Mouse (Mus musculus) embryonic facial prominence, embryonic 11.5 days (tissue): Measurements from ENCODE around the gene Exoc4. TPM values are rescaled to one million over a fixed set of nuclear protein-coding genes. Genes with fewer than 3 reads are reported as not detected.

Source experiments
- ATAC-seq: fragments of 200-750 bp; cut with Nextera tagmentation; replicated peaks from 2 replicates; pipeline ENCODE4 v1.8.0; 2017; ENCODE audit warnings: low read depth; ENCODE audit not compliant: insufficient number of reproducible peaks, low FRiP score, low TSS enrichment
- DNase-seq: peaks from one replicate; pipeline ENCODE4 v3.0.0-alpha.2; 2015; ENCODE audit warnings: low spot score
- H3K27ac ChIP-seq: fragments of 300-500 bp; sonication (generic); replicated peaks from 2 replicates; pipeline ENCODE4 v1.5.1; 2014; ENCODE audit warnings: mild to moderate bottlenecking, low read depth, low read length, control low read depth
- H3K27me3 ChIP-seq: fragments of 300-500 bp; sonication (generic); 2 replicates; pipeline ENCODE4 v1.6.1; 2014; ENCODE audit warnings: mild to moderate bottlenecking, low read length, moderate library complexity, mixed read lengths; ENCODE audit not compliant: control insufficient read depth, insufficient read depth
- H3K36me3 ChIP-seq: fragments of 300-500 bp; sonication (generic); replicated peaks from 2 replicates; pipeline ENCODE4 v1.6.1; 2014; ENCODE audit warnings: low read depth, mild to moderate bottlenecking, low read length, moderate library complexity, mixed read lengths; ENCODE audit not compliant: control insufficient read depth, insufficient read depth
- H3K4me1 ChIP-seq: fragments of 300-500 bp; sonication (generic); 2 replicates; pipeline ENCODE4 v1.6.1; 2014; ENCODE audit warnings: low read length, mixed read lengths; ENCODE audit not compliant: control insufficient read depth, insufficient read depth
- H3K4me2 ChIP-seq: fragments of 300-500 bp; sonication (generic); 2 replicates; pipeline ENCODE4 v1.6.1; 2014; ENCODE audit warnings: low read depth, mild to moderate bottlenecking, control low read depth, low read length, moderate library complexity
- H3K4me3 ChIP-seq: fragments of 300-500 bp; sonication (generic); 2 replicates; pipeline ENCODE4 v1.5.1; 2014; ENCODE audit warnings: low read depth, low read length, control low read depth
- H3K9ac ChIP-seq: fragments of 300-500 bp; sonication (generic); replicated peaks from 2 replicates; pipeline ENCODE4 v1.6.1; 2014; ENCODE audit warnings: mild to moderate bottlenecking, control low read depth, low read length
- H3K9me3 ChIP-seq: fragments of 300-500 bp; sonication (generic); replicated peaks from 2 replicates; pipeline ENCODE4 v1.6.1; 2016; ENCODE audit warnings: mild to moderate bottlenecking, low read length, inconsistent platforms, mixed read lengths; ENCODE audit not compliant: control insufficient read depth
- whole genome bisulfite sequencing: fragments of 180-500 bp; shearing (Covaris S2); extraction: QIAGEN DNeasy Blood & Tissue Kit; methylation state at CpG from one replicate; pipeline ENCODE4 v1.1.7; 2014; 5-methylcytosine and 5-hydroxymethylcytosine counted together
- polyA plus RNA-seq: library from polyadenylated mRNA; unstranded; fragments of >200 nt; fragmentation: Nextera tagmentation; extraction: Ambion mirVana; gene quantifications from 2 replicates; pipeline ENCODE4 v1.2.1, GENCODE M21; 2014

Gene Exoc4
- polyA plus RNA-seq, 1 experiment from 2014 or later: 24.8 TPM

DNA sequence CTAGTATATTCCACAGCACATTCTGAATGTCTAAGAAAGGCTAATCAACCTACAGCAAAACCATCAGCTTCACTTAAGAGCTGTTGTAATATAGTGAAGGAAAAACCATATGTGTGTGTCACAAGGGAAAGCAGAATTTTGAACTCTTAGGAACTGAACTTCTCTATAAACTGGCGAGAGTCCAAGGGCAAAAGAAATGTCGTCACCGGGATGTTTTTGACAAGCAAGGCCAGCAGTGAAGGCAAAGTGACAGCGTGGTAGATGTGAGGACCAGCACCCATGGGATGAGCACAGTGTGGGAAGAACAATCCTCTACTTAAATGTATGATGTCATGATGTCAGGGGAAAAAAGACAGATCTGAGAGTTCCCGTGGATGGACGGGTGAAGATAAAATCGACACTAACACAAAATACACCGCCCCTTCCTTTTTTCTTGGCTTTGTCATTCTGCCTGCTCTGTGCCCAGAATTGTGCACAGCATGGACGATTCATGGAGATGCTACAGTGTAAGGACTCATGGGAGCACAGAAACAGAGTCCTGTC lies 635.3 kb downstream of the Exoc4 start:
- no peak overlapping the region for H3K9ac ChIP-seq
- no peaks in the 10 kb centered on the region; the same call in 1 of the 2 replicates for H3K4me1 ChIP-seq
- DNase-seq (no peak), ATAC-seq (no peak)
- no peaks in the 10 kb centered on the region for H3K9me3 ChIP-seq
- H3K27me3 ChIP-seq: no peaks in the 10 kb centered on the region
- no peak overlapping the region for H3K4me3 ChIP-seq
- H3K4me2 ChIP-seq: no peak overlapping the region
- WGBS: 86% methylated on average over 9 of the region's 9 CpGs
- no peak overlapping the region for H3K27ac ChIP-seq
- no peaks in the 10 kb centered on the region for H3K36me3 ChIP-seq

DNA sequence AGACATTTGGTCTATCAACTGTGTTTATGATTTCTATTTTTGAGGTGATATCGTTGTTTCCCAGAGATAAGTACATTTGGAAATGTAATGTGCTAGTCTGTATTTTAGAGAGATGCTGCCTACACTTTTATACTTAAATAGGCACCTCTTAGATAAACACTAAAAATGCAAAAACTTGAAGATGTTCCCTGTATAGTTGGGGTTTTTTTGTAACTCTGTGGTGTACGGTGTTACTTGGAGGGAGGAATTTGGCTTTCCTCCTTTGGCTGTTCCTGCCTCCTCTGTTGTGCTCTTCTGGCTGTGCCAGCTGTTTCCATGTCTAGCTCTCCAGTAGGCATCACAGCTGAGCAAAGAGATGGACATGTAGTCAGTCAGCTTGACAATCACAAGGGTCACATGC lies 638.1 kb downstream of the Exoc4 start:
- no peak overlapping the region for H3K27ac ChIP-seq
- H3K27me3 ChIP-seq: no peaks in the 10 kb centered on the region
- no peak overlapping the region for H3K4me3 ChIP-seq
- H3K36me3 ChIP-seq: no peaks in the 10 kb centered on the region
- ATAC-seq: no peak
- H3K9me3 ChIP-seq: no peaks in the 10 kb centered on the region
- H3K4me1 ChIP-seq: no peaks in the 10 kb centered on the region; the same call in 1 of the 2 replicates
- no peak for DNase-seq
- WGBS: 90% methylated on average over 2 of the region's 2 CpGs
- H3K4me2 ChIP-seq: no peak overlapping the region
- no peak overlapping the region for H3K9ac ChIP-seq

DNA sequence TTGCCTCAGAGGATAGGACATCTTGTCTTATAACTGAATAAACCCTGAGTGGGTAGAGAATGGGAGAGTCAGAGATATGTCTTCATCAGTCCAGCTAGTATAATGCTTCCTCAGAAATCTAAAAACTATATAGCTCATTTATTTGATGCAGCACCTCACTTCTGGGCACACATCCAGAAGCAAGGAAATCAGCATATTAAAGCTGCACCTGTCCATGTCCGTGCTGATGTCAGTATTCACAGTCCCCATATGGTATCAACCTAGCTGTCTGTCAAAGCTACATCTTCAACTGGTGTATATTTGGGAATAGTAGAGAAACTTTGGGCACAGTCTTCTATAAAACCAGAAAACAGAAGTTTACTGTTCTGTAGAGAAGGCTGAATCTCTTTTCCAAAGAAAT lies 642.0 kb downstream of the Exoc4 start:
- Histone ChIP-seq H3K9me3 (no peaks in the 10 kb centered on the region), H3K27ac (no peak overlapping the region), H3K4me1 (no peaks in the 10 kb centered on the region), H3K9ac (no peak overlapping the region), H3K27me3 (no peaks in the 10 kb centered on the region), H3K4me2 (no peak overlapping the region), H3K4me3 (no peak overlapping the region), H3K36me3 (no peaks in the 10 kb centered on the region)
- 84% methylated on average over 1 of the region's 1 CpGs for WGBS
- ATAC-seq (no peak), DNase-seq (no peak)

DNA sequence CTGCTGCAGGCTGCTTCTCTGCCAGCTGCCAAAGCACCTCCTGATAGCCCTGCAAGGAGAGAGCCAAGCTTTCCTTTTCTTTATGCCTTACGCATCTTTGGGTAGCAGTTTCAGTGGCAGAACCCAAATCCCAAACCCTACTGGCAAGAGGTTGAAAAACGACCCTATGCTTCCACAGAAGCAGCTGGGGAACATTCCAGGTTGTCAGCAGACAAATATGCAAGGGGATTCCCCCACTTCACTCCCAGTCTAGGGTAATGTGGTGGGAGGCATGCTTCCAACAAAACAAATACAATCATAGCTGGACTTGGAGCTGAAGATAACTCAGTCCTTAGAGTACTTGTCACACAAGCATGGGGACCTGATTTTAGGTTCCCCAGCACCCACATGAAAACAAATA lies 643.3 kb downstream of the Exoc4 start:
- H3K4me3 ChIP-seq: no peak overlapping the region
- ATAC-seq (no peak), DNase-seq (no peak)
- H3K27me3 ChIP-seq: no peaks in the 10 kb centered on the region
- no peak overlapping the region for H3K4me2 ChIP-seq
- no peak overlapping the region for H3K9ac ChIP-seq
- no peaks in the 10 kb centered on the region for H3K36me3 ChIP-seq
- H3K9me3 ChIP-seq: no peaks in the 10 kb centered on the region
- H3K27ac ChIP-seq: no peak overlapping the region
- H3K4me1 ChIP-seq: no peaks in the 10 kb centered on the region
- WGBS: 61% methylated on average over 2 of the region's 2 CpGs

DNA sequence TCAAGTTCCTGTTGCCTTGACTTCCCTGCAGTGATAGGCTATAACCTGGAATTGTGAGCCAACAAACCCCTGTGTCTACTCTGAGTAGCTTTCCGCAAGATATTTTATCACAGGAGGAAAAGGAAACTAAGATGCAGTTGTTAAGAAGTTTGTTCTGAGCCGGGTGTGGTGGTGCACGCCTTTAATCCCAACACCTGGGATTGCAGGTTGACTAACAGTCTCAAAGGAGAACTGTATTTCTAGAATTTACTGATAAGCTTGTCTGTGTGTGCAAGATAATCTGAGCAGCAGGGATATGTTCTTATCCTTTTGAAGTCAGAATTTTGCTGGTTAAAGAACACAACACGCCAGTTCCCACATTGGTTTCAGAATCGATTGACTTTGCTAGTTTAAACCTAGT lies 651.1 kb downstream of the Exoc4 start:
- H3K4me2 ChIP-seq: no peak overlapping the region
- no peak overlapping the region for H3K27ac ChIP-seq
- ATAC-seq: no peak
- no peaks in the 10 kb centered on the region for H3K9me3 ChIP-seq
- DNase-seq: no peak
- 92% methylated on average over 5 of the region's 5 CpGs for WGBS
- H3K36me3 ChIP-seq: no peaks in the 10 kb centered on the region
- no peaks in the 10 kb centered on the region for H3K27me3 ChIP-seq
- H3K9ac ChIP-seq: no peak overlapping the region
- no peaks in the 10 kb centered on the region for H3K4me1 ChIP-seq
- H3K4me3 ChIP-seq: no peak overlapping the region

DNA sequence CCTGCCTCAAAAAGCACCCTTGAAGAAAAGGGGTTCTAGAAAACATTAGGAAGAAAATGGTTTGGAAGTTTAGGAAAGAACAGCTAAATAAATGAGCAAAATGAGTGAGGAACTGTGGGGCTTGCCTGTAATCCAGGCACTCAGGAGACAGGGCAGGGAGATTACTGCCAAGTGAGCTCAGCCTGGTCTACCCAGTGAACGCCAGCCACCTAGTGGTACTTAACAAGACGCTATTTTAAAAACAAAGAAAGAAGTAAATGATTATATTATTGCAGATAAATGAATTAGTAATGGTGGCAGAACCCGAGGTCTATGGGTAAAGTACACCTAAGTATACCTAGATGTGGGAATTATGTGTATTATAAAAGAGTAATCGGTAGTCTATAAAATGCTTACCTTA lies 651.7 kb downstream of the Exoc4 start:
- 79% methylated on average over 4 of the region's 4 CpGs for WGBS
- no peak for DNase-seq
- Histone ChIP-seq H3K9ac (no peak overlapping the region), H3K27me3 (no peaks in the 10 kb centered on the region), H3K4me3 (no peak overlapping the region), H3K9me3 (no peaks in the 10 kb centered on the region), H3K27ac (no peak overlapping the region), H3K4me2 (no peak overlapping the region), H3K4me1 (no peaks in the 10 kb centered on the region), H3K36me3 (no peaks in the 10 kb centered on the region)
- ATAC-seq: no peak

DNA sequence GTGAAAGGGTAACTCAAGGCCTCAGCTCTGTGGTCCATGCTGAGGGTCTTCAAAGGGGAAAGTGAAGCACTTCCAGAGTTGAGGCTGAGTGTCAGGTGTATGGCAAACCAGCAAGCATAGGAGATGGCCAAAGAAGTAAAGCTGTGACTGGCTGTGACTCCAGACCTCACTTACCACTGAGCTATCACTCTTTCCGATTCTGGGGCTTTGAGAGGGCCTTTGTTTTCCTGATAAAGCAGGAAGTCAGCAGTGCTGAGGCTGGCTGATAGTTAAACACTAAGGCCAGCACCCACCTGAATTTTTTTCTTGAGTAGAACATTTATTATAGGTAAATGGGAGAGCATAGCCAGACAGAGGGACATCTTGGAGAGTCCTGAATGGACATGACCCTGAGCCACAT lies 656.2 kb downstream of the Exoc4 start:
- 76% methylated on average over 1 of the region's 1 CpGs for WGBS
- Histone ChIP-seq H3K27me3 (no peaks in the 10 kb centered on the region), H3K36me3 (no peaks in the 10 kb centered on the region), H3K4me2 (no peak overlapping the region), H3K27ac (no peak overlapping the region), H3K4me3 (no peak overlapping the region), H3K9me3 (no peaks in the 10 kb centered on the region), H3K9ac (no peak overlapping the region), H3K4me1 (no peaks in the 10 kb centered on the region)
- DNase-seq: no peak
- ATAC-seq: no peak

DNA sequence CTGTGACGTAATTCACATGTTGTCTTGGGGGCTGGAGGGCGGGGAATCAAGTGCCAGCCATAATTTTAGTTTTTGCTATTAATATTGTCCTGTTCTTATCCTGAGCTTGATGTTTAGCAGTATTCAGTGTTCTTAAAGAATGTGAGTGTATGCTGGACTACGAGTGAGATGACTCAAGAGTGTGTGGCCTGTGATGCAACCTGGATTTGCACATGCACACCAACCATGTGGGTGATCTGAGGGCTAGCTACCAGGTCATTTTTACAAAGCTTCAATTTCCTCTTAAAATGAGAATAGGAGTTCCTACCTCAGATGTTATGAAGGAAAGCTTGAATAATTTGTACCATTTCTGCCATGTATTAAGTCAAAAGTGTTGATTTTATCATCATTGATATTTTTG lies 661.8 kb downstream of the Exoc4 start:
- no peak for DNase-seq
- H3K9ac ChIP-seq: no peak overlapping the region
- no peaks in the 10 kb centered on the region for H3K36me3 ChIP-seq
- H3K27ac ChIP-seq: no peak overlapping the region
- H3K4me2 ChIP-seq: no peak overlapping the region
- no peak overlapping the region for H3K4me3 ChIP-seq
- H3K9me3 ChIP-seq: no peaks in the 10 kb centered on the region
- 78% methylated on average over 3 of the region's 3 CpGs for WGBS
- no peaks in the 10 kb centered on the region for H3K4me1 ChIP-seq
- H3K27me3 ChIP-seq: no peaks in the 10 kb centered on the region
- no peak for ATAC-seq
